Mouse (Mus musculus): ENCODE data around the gene Cd63. TPM values are rescaled to one million over a fixed set of nuclear protein-coding genes. Genes with fewer than 3 reads are reported as not detected.

Cd63 gene
- polyA plus RNA-seq, 1 experiment from 2014 or later = 674 TPM

GRCm38 (mm10) chr10:128918246-128918645 lies 17.5 kb downstream of the Cd63 start:
- no peaks in the 10 kb centered on the region for H3K9me3 ChIP-seq
- no peak for ATAC-seq (ENCODE audit: insufficient number of reproducible peaks, insufficient read depth, low FRiP score, low TSS enrichment, low read depth)
- peaks cover 32% of the 10 kb centered on the region for H3K4me1 ChIP-seq
- H3K27ac ChIP-seq = no peak overlapping the region
- H3K4me3 ChIP-seq = no peak overlapping the region
- H3K27me3 ChIP-seq = no peaks in the 10 kb centered on the region
- peaks cover 52% of the 10 kb centered on the region for H3K36me3 ChIP-seq
- H3K9ac ChIP-seq = no peak overlapping the region
- H3K4me2 ChIP-seq = no peak overlapping the region
- WGBS = 82% methylated on average over 7 of the region's 7 CpGs

GRCm38 (mm10) chr10:128919203-128919631 lies 18.4 kb downstream of the Cd63 start:
- Histone ChIP-seq H3K4me2 (no peak overlapping the region), H3K9me3 (no peaks in the 10 kb centered on the region), H3K36me3 (peaks cover 42% of the 10 kb centered on the region), H3K27ac (0 out of 2 replicates have a peak overlapping the region, but pooled peaks have one; percentile 12), H3K9ac (peak overlapping the region; percentile 41; the same call in 1 of the 2 replicates), H3K27me3 (no peaks in the 10 kb centered on the region), H3K4me1 (peaks cover 39% of the 10 kb centered on the region), H3K4me3 (no peak overlapping the region)
- no peak for ATAC-seq (ENCODE audit: insufficient number of reproducible peaks, insufficient read depth, low FRiP score, low TSS enrichment, low read depth)
- 24% methylated on average over 6 of the region's 6 CpGs for WGBS

DNA sequence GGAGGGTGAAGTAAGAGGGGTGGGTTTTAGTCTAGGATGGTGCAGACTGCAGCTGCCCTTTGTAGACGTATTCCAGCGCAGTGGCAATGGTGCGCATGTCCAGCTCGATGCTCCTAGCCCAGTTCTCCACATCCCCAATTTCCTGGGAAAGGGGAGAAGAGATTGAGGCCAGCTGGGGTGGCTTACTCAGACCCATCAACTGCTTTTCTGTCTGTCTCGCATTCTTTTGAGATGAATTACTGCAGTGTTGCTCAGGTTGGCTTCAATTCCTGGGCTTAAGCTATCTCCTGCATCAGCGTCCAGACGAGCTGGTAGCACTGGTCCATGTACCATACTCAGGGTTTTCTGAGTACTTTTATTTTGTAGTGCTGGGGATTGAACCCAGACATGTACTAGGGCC lies 19.2 kb downstream of the Cd63 start:
- Histone ChIP-seq H3K4me3 (no peak overlapping the region), H3K36me3 (peaks cover 35% of the 10 kb centered on the region), H3K4me2 (no peak overlapping the region), H3K27ac (0 out of 2 replicates have a peak overlapping the region, but pooled peaks have one; percentile 12), H3K27me3 (no peaks in the 10 kb centered on the region), H3K4me1 (peaks cover 39% of the 10 kb centered on the region), H3K9me3 (no peaks in the 10 kb centered on the region), H3K9ac (no peak overlapping the region)
- no peak for ATAC-seq (ENCODE audit: insufficient number of reproducible peaks, insufficient read depth, low FRiP score, low TSS enrichment, low read depth)
- 75% methylated on average over 7 of the region's 7 CpGs for WGBS

DNA sequence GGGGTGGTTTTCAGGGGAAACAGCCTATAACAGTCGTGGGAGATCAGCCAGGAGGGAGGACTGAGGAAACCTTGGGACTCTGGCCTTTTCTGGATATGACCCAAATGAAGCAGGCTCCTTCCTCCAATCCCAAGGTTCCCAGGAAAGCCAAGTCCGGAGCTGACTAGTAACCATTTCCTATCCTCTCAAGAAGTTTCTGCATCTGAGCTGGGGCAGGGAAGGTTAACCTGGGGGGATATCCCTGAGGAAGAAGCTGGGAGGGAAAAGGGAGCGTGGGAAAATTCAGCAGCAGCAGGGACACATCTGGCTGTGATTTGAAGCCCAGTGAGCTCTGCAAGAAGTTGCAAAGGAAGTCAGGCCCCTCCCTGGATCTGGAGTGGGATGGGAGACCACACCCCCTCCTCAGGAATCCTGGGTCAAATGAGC lies 20.0 kb downstream of the Cd63 start:
- Histone ChIP-seq H3K4me2 (no peak overlapping the region; the same call in 1 of the 2 replicates), H3K4me3 (no peak overlapping the region)
- 29% methylated on average over 3 of the region's 3 CpGs for WGBS

DNA sequence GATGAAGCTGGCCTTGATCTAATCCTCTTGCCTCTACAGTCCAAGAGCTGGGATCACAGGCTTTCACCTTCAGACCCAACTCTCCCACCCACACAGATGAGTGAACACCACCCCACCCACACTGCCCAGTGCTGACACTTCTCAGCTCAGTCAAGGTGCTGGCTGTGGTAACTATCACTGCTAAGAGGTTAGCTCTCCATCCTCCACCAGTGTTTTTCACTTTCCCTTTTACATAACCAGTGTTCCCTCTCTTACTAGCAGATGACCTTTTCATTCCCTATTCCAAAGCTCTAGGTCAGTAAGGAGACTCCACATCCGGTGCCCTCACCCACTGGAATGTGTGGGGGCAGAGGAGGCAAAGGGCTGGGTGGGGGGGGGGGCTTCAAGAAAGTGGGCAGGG lies 20.5 kb downstream of the Cd63 start:
- no peaks in the 10 kb centered on the region for H3K9me3 ChIP-seq
- no peaks in the 10 kb centered on the region for H3K27me3 ChIP-seq
- H3K9ac ChIP-seq = peak overlapping the region; percentile 36; the same call in 1 of the 2 replicates
- H3K4me2 ChIP-seq = no peak overlapping the region
- peaks cover 24% of the 10 kb centered on the region for H3K36me3 ChIP-seq
- no peak for ATAC-seq (ENCODE audit: insufficient number of reproducible peaks, insufficient read depth, low FRiP score, low TSS enrichment, low read depth)
- H3K4me1 ChIP-seq = peaks cover 39% of the 10 kb centered on the region
- no peak overlapping the region for H3K4me3 ChIP-seq
- H3K27ac ChIP-seq = no peak overlapping the region
- WGBS = 47% methylated on average over 1 of the region's 1 CpGs

More for the DNA sequence above, 20.0 kb downstream of the Cd63 start:
- Histone ChIP-seq H3K36me3 (peaks cover 28% of the 10 kb centered on the region), H3K9me3 (no peaks in the 10 kb centered on the region), H3K27ac (peak overlapping the region; percentile 7; the same call in 1 of the 2 replicates), H3K4me1 (peaks cover 39% of the 10 kb centered on the region), H3K27me3 (no peaks in the 10 kb centered on the region), H3K9ac (peak overlapping the region; percentile 36; the same call in 1 of the 2 replicates)
- no peak for ATAC-seq (ENCODE audit: insufficient number of reproducible peaks, insufficient read depth, low FRiP score, low TSS enrichment, low read depth)

DNA sequence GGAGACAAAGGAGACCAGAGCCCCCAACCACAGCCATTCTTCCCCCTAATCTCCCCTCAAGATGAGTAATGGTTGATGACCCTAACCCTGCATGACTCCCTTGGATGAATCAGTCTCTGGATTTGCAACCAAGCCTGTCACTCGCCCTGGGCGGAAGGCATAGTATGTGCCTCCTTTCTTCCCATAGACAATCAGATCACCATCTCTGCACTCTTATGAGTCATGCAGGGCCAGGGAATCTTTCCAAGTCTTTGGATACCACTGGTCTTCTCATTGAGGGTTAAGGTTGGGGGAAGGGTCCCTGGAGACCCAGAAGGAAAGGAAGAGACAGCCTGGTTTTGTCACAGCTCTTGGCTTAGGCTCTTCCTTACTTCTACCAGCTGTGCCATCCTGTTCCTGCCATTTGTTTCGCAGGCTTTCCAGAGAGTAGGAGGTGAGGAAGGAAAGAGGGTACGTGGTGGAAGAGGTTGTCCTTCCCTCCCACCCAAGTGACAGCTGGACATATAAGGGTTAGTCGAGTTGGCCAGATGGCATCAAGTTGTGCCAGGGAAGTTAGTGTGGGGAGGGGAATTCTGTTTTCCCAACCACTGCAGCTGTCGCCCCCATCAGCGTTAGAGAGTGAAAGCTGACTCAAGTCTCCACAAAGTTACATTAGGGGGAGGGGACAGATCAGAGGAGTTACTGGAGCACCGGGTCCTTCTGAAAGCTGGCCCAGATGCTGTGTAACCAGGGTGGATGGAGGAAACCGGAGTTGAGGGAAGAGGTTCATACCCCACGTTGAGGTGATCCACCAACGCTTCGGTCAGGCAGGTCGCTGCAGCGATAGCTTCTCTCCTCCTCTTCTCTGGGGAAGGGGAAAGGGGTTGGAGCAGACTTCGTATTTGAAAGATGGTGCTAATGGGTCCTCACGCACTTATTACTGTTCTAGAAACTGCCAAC lies 21.4 kb downstream of the Cd63 start:
- Histone ChIP-seq H3K4me3 (peak overlapping the region; percentile 85), H3K27ac (peak overlapping the region; percentile 91), H3K36me3 (peaks cover 15% of the 10 kb centered on the region), H3K9ac (peak overlapping the region; percentile 81), H3K27me3 (no peaks in the 10 kb centered on the region), H3K4me2 (peak overlapping the region; percentile 79), H3K9me3 (no peaks in the 10 kb centered on the region), H3K4me1 (peaks cover 39% of the 10 kb centered on the region)
- no peak for ATAC-seq (ENCODE audit: insufficient number of reproducible peaks, insufficient read depth, low FRiP score, low TSS enrichment, low read depth)
- 76% methylated on average over 16 of the region's 16 CpGs for WGBS

DNA sequence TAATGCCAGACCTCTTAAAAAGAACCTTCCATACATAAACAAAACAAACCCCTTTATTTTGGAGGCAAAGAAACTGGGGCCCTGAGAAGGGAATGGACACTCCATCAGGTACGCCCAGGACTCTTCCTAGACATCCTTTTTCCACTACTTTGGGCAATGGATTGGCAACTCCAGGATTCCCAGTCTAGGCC lies 21.9 kb downstream of the Cd63 start, which contains the start of gene Rdh5:
Rdh5 (minus strand) TSS at position 67 of the 191 bp plus-strand sequence.
- WGBS = 16% methylated on average over 1 of the region's 1 CpGs
- peaks cover 39% of the 10 kb centered on the region for H3K4me1 ChIP-seq
- no peak for ATAC-seq (ENCODE audit: insufficient number of reproducible peaks, insufficient read depth, low FRiP score, low TSS enrichment, low read depth)
- H3K4me3 ChIP-seq = peak within 1 kb of the TSS; percentile 85
- H3K9me3 ChIP-seq = no peaks in the 10 kb centered on the region
- peak within 1 kb of the TSS; percentile 81 for H3K9ac ChIP-seq
- H3K36me3 ChIP-seq = peaks cover 10% of the 10 kb centered on the region
- H3K27me3 ChIP-seq = peaks cover 6% of the 10 kb centered on the region; the same call in 1 of the 2 replicates
- H3K4me2 ChIP-seq = peak within 1 kb of the TSS; percentile 79
- H3K27ac ChIP-seq = peak within 1 kb of the TSS; percentile 91

DNA sequence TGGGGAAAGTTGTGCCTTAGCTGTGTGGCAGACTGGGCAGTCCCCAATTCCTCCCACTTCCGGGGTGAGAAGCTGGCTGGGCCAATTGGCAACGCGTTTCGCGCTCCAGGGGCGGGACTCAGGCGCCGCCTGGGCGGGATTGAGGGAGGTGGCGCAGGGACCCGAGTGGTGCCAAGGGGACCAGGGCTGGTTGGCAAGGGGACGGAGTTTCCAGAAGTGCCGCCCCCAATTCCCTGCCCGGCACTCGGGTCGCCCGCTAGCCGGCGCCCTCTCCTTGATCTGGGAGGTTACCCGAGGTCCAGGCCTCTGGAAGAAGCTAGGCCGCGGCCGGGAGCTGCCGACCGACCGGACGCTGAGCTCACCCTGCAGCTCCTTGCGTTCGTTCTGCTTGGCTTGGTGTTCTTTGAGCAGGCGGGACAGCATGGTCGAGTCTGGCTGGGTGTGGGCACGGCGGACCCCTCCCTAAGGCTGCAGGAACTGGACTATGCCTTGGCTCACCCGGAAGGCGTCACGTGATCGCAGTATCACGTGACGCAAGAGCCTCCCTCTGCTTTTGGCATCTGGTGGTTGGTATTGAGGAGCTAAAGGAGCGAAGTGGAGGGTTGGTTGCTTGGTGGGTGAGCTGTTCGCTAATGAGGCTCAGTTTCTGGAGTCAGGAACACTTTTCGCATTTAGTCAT lies 22.4 kb downstream of the Cd63 start:
- H3K4me1 ChIP-seq = peaks cover 39% of the 10 kb centered on the region
- H3K27ac ChIP-seq = peak overlapping the region; percentile 91
- peak overlapping the region; percentile 85 for H3K4me3 ChIP-seq
- WGBS = under 1% methylated on average over 42 of the region's 42 CpGs
- H3K27me3 ChIP-seq = peaks cover 10% of the 10 kb centered on the region; the same call in 1 of the 2 replicates
- no peaks in the 10 kb centered on the region for H3K9me3 ChIP-seq
- peak overlapping the region; percentile 79 for H3K4me2 ChIP-seq
- peak; percentile 91 for ATAC-seq (ENCODE audit: insufficient number of reproducible peaks, insufficient read depth, low FRiP score, low TSS enrichment, low read depth)
- H3K36me3 ChIP-seq = peaks cover 6% of the 10 kb centered on the region
- H3K9ac ChIP-seq = peak overlapping the region; percentile 81

DNA sequence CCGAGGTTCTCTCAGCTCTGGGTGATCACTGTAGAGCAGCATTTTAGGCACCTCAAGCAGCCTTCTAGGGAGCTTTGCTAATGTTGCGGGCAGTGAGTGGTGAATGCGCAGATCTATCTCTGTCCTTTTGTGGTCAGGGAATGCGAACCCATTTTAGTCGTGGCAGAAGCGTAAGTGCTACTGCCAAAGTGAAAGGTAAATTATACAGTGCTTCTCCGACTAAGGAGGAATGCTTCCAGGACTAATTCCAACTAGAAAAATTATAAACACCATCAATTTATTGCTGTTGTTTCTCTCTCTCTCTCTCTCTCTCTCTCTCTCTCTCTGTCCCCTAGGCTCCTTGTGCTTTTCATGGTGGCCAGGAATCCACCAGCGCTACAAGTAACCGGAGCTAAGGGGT lies 23.1 kb downstream of the Cd63 start, which contains the start of gene Bloc1s1:
Bloc1s1 (minus strand) TSS at position 101 of the 400 bp plus-strand sequence.
- Histone ChIP-seq H3K9ac (peak within 1 kb of the TSS; percentile 81), H3K4me3 (peak within 1 kb of the TSS; percentile 85), H3K27ac (peak within 1 kb of the TSS; percentile 91), H3K27me3 (peaks cover 18% of the 10 kb centered on the region), H3K4me1 (peaks cover 39% of the 10 kb centered on the region), H3K36me3 (no peaks in the 10 kb centered on the region), H3K9me3 (no peaks in the 10 kb centered on the region), H3K4me2 (peak within 1 kb of the TSS; percentile 79)
- no peak for ATAC-seq (ENCODE audit: insufficient number of reproducible peaks, insufficient read depth, low FRiP score, low TSS enrichment, low read depth)
- WGBS = 70% methylated on average over 9 of the region's 9 CpGs

GRCm38 (mm10) chr10:128928356-128928755 lies 27.6 kb downstream of the Cd63 start:
- no peak overlapping the region for H3K9ac ChIP-seq
- H3K27me3 ChIP-seq = peaks cover 58% of the 10 kb centered on the region
- no peak overlapping the region for H3K27ac ChIP-seq
- peaks cover 8% of the 10 kb centered on the region for H3K4me1 ChIP-seq
- WGBS = 36% methylated on average over 4 of the region's 4 CpGs
- ATAC-seq (ENCODE audit: insufficient number of reproducible peaks, insufficient read depth, low FRiP score, low TSS enrichment, low read depth) = no peak
- H3K36me3 ChIP-seq = no peaks in the 10 kb centered on the region
- no peak overlapping the region for H3K4me3 ChIP-seq
- H3K4me2 ChIP-seq = no peak overlapping the region
- no peaks in the 10 kb centered on the region for H3K9me3 ChIP-seq

- no peak overlapping the region for H3K4me3 ChIP-seq
- H3K27me3 ChIP-seq = peaks cover 72% of the 10 kb centered on the region
- no peak for ATAC-seq (ENCODE audit: insufficient number of reproducible peaks, insufficient read depth, low FRiP score, low TSS enrichment, low read depth)
- no peak overlapping the region for H3K27ac ChIP-seq
- H3K4me2 ChIP-seq = no peak overlapping the region
- peaks cover 7% of the 10 kb centered on the region; the same call in 1 of the 2 replicates for H3K4me1 ChIP-seq
- no peak overlapping the region for H3K9ac ChIP-seq
- no peaks in the 10 kb centered on the region for H3K9me3 ChIP-seq
- WGBS = 71% methylated on average over 7 of the region's 7 CpGs
- no peaks in the 10 kb centered on the region for H3K36me3 ChIP-seq
Observed at GRCm38 (mm10) chr10:128929638-128930378, 29.0 kb downstream of the Cd63 start.
